Mouse (Mus musculus): ENCODE measurements around the gene Acbd3.

Gene Acbd3

GRCm38 (mm10) chr1:180772291-180772690 is 46.4 kb downstream of the Acbd3 start:
- ChIA-PET CTCF (interaction anchor here in 1 of 4 experiments (1.1 to 1.3 kb wide), 2 partner anchors 8 to 91 kb away, joined by 4 read pairs; no protein-coding TSS in a partner anchor), POLR2A (interaction anchor here in 2 of 4 experiments (1.0 to 1.5 kb wide), 3 partner anchors 22 to 65 kb away, joined by 3 read pairs; no protein-coding TSS in a partner anchor)

- ChIA-PET POLR2A (interaction anchor here (0.6 to 7.7 kb wide), 31 partner anchors 8 to 355 kb away, joined by 3 to 100 read pairs (median 4); partner anchors contain the start of genes H3f3a (in 3 of the 4), Sde2 (in 2 of the 4) and Acbd3 (in 1 of the 4)), CTCF (interaction anchor here (0.5 to 5.4 kb wide), 40 partner anchors 8 to 341 kb away, joined by 3 to 61 read pairs (median 4); partner anchors contain the start of genes Lin9 (in 1 of the 4), Mixl1 (in 1 of the 4) and Sde2 (in 1 of the 4))
These were observed 48.8 kb downstream of the Acbd3 start for GRCm38 (mm10) chr1:180774664-180775063.

- POLR2A ChIA-PET: interaction anchor here in 3 of 4 experiments (0.5 to 7.7 kb wide), 25 partner anchors 11 to 341 kb away, joined by 3 to 100 read pairs (median 4); partner anchors contain the start of genes H3f3a (in 2 of the 3) and Sde2 (in 2 of the 3)
These were observed 49.5 kb downstream of the Acbd3 start for GRCm38 (mm10) chr1:180775317-180775716.

GRCm38 (mm10) chr1:180775849-180776493 is 50.1 kb downstream of the Acbd3 start:
- ChIA-PET POLR2A (interaction anchor here (0.5 to 7.7 kb wide), 22 partner anchors 13 to 181 kb away, joined by 3 to 100 read pairs (median 5); partner anchors contain the start of genes H3f3a (in 2 of the 4) and Sde2 (in 1 of the 4)), CTCF (interaction anchor here (0.6 to 5.4 kb wide), 20 partner anchors 8 to 341 kb away, joined by 3 to 61 read pairs (median 4); partner anchors contain the start of gene Lin9 (in 1 of the 4))

More at GRCm38 (mm10) chr1:180775317-180775716, 49.5 kb downstream of the Acbd3 start:
- CTCF ChIA-PET: interaction anchor here (0.5 to 5.4 kb wide), 38 partner anchors 8 to 928 kb away, joined by 3 to 61 read pairs (median 4); partner anchors contain the start of genes Lin9 (in 1 of the 4), Mixl1 (in 1 of the 4) and Sde2 (in 1 of the 4)

- POLR2A ChIA-PET: interaction anchor here (0.6 to 7.7 kb wide), 18 partner anchors 8 to 135 kb away, joined by 3 to 100 read pairs (median 18); partner anchors contain the start of genes H3f3a (in 2 of the 4), Sde2 (in 2 of the 4) and Lin9 (in 1 of the 4)
These were observed 50.7 kb downstream of the Acbd3 start for GRCm38 (mm10) chr1:180776494-180776893.

GRCm38 (mm10) chr1:180777289-180777659 is 51.4 kb downstream of the Acbd3 start:
- POLR2A ChIA-PET: interaction anchor here (0.6 to 7.7 kb wide), 89 partner anchors 9 to 551 kb away, joined by 3 to 100 read pairs (median 4); partner anchors contain the start of genes H3f3a (in 4 of the 4), Sde2 (in 3 of the 4), Acbd3 (in 2 of the 4) and Lin9 (in 2 of the 4)

More at GRCm38 (mm10) chr1:180776494-180776893, 50.7 kb downstream of the Acbd3 start:
- CTCF ChIA-PET: interaction anchor here in 3 of 4 experiments (0.6 to 5.4 kb wide), 8 partner anchors 9 to 342 kb away, joined by 3 to 61 read pairs (median 4); no protein-coding TSS in a partner anchor

GRCm38 (mm10) chr1:180777660-180778402 is 52.0 kb downstream of the Acbd3 start:
- CTCF ChIA-PET: interaction anchor here (0.5 to 5.4 kb wide), 51 partner anchors 9 to 514 kb away, joined by 3 to 61 read pairs (median 4); partner anchors contain the start of genes Lin9 (in 2 of the 4), Acbd3 (in 1 of the 4), Mixl1 (in 1 of the 4) and Parp1 (in 1 of the 4)
- POLR2A ChIA-PET: interaction anchor here (0.5 to 7.7 kb wide), 116 partner anchors 9 to 1746 kb away, joined by 3 to 100 read pairs (median 4); partner anchors contain the start of genes H3f3a (in 4 of the 4), Sde2 (in 3 of the 4), Acbd3 (in 2 of the 4) and Lin9 (in 2 of the 4)

More at GRCm38 (mm10) chr1:180777289-180777659, 51.4 kb downstream of the Acbd3 start:
- CTCF ChIA-PET: interaction anchor here (0.5 to 5.4 kb wide), 45 partner anchors 9 to 355 kb away, joined by 3 to 61 read pairs (median 4); partner anchors contain the start of genes Lin9 (in 2 of the 4), Acbd3 (in 1 of the 4), Mixl1 (in 1 of the 4) and Parp1 (in 1 of the 4)

- ChIA-PET POLR2A (interaction anchor here (0.6 to 7.7 kb wide), 90 partner anchors 9 to 1745 kb away, joined by 3 to 100 read pairs (median 4); partner anchors contain the start of genes H3f3a (in 4 of the 4), Acbd3 (in 2 of the 4), Lin9 (in 2 of the 4) and Parp1 (in 2 of the 4)), CTCF (interaction anchor here (0.5 to 5.4 kb wide), 35 partner anchors 8 to 356 kb away, joined by 3 to 61 read pairs (median 6); partner anchors contain the start of genes Lin9 (in 1 of the 4) and Pycr2 (in 1 of the 4))
These were observed 52.5 kb downstream of the Acbd3 start for GRCm38 (mm10) chr1:180778403-180778754.

GRCm38 (mm10) chr1:180778941-180779340 is 53.1 kb downstream of the Acbd3 start:
- ChIA-PET CTCF (interaction anchor here in 3 of 4 experiments (0.7 to 3.3 kb wide), 6 partner anchors 11 to 36 kb away, joined by 3 to 28 read pairs (median 13); no protein-coding TSS in a partner anchor), POLR2A (interaction anchor here (0.6 to 7.7 kb wide), 34 partner anchors 9 to 1744 kb away, joined by 3 to 100 read pairs (median 5); partner anchors contain the start of genes Lin9 (in 2 of the 4), Sde2 (in 2 of the 4) and H3f3a (in 1 of the 4))

- POLR2A ChIA-PET: interaction anchor here in 3 of 4 experiments (1.0 to 7.7 kb wide), 7 partner anchors 13 to 68 kb away, joined by 3 to 99 read pairs (median 4); partner anchors contain the start of gene H3f3a (in 1 of the 3)
- CTCF ChIA-PET: interaction anchor here in 1 of 4 experiments (0.9 kb wide), 1 partner anchor 13 kb away, joined by 3 read pairs; no protein-coding TSS in a partner anchor
These were observed 54.4 kb downstream of the Acbd3 start for GRCm38 (mm10) chr1:180780291-180780690.

- ChIA-PET CTCF (interaction anchor here in 1 of 4 experiments (1.4 kb wide), 1 partner anchor 17 kb away, joined by 3 read pairs; no protein-coding TSS in a partner anchor), POLR2A (interaction anchor here in 2 of 4 experiments (1.2 kb wide), 3 partner anchors 12 to 14 kb away, joined by 3 to 6 read pairs (median 6); no protein-coding TSS in a partner anchor)
These were observed 55.4 kb downstream of the Acbd3 start for GRCm38 (mm10) chr1:180781250-180781649.

GRCm38 (mm10) chr1:180782906-180783579 is 57.2 kb downstream of the Acbd3 start:
- CTCF ChIA-PET: interaction anchor here in 2 of 4 experiments (0.5 to 1.6 kb wide), 4 partner anchors 8 to 1046 kb away, joined by 3 to 4 read pairs (median 4); no protein-coding TSS in a partner anchor

GRCm38 (mm10) chr1:180783580-180783928 is 57.7 kb downstream of the Acbd3 start:
- ChIA-PET CTCF (interaction anchor here in 3 of 4 experiments (0.5 to 1.6 kb wide), 4 partner anchors 9 to 1047 kb away, joined by 3 to 4 read pairs (median 4); no protein-coding TSS in a partner anchor), POLR2A (interaction anchor here in 3 of 4 experiments (0.6 to 1.8 kb wide), 10 partner anchors 9 to 142 kb away, joined by 3 to 7 read pairs (median 3); partner anchors contain the start of genes H3f3a (in 1 of the 3) and Lin9 (in 1 of the 3))

More at GRCm38 (mm10) chr1:180782906-180783579, 57.2 kb downstream of the Acbd3 start:
- POLR2A ChIA-PET: interaction anchor here in 2 of 4 experiments (0.6 to 1.8 kb wide), 10 partner anchors 9 to 1011 kb away, joined by 3 to 7 read pairs (median 4); partner anchors contain the start of genes H3f3a (in 1 of the 2) and Lin9 (in 1 of the 2)

GRCm38 (mm10) chr1:180791821-180792480 is 66.1 kb downstream of the Acbd3 start:
- ChIA-PET CTCF (no interaction called here), POLR2A (interaction anchor here (0.5 to 4.8 kb wide), 13 partner anchors 10 to 1303 kb away, joined by 3 to 117 read pairs (median 5); partner anchors contain the start of genes H3f3a (in 1 of the 4) and Sde2 (in 1 of the 4))

- POLR2A ChIA-PET: interaction anchor here (1.1 to 4.8 kb wide), 20 partner anchors 9 to 152 kb away, joined by 3 to 117 read pairs (median 11); partner anchors contain the start of genes H3f3a (in 2 of the 4), Sde2 (in 2 of the 4), Lefty1 (in 1 of the 4) and Lin9 (in 1 of the 4)
- CTCF ChIA-PET: interaction anchor here (0.6 to 2.4 kb wide), 10 partner anchors 13 to 169 kb away, joined by 3 to 16 read pairs (median 9); no protein-coding TSS in a partner anchor
These were observed 67.0 kb downstream of the Acbd3 start for GRCm38 (mm10) chr1:180792814-180793213.

Measured in embryonic stem cell, embryonic (primary cell).